Mouse (Mus musculus) forelimb bud, embryonic 11.5 days (tissue): ENCODE results near the gene Kyat1.

Source experiments
- DNase-seq: peaks from one replicate; pipeline ENCODE4 v3.0.0-alpha.2; 2012; ENCODE audit warnings: low read depth, low spot score

The Kyat1 gene

GRCm38 (mm10) chr2:30205629-30206357 lies at the start of gene Kyat1:
Gene Kyat1, minus strand, starts transcription at chr2:30205847.
- peak; percentile 92 for DNase-seq

- DNase-seq: no peak
These were observed 48.2 kb upstream of the Kyat1 start for GRCm38 (mm10) chr2:30253809-30254208.

- no peak for DNase-seq
These were observed 46.9 kb upstream of the Kyat1 start for GRCm38 (mm10) chr2:30252521-30252920.

GRCm38 (mm10) chr2:30251417-30252104 lies 45.9 kb upstream of the Kyat1 start:
- no peak for DNase-seq

- no peak for DNase-seq
These were observed 44.8 kb upstream of the Kyat1 start for GRCm38 (mm10) chr2:30250166-30251128.

- no peak for DNase-seq
These were observed 43.5 kb upstream of the Kyat1 start for GRCm38 (mm10) chr2:30249182-30249581.

- no peak for DNase-seq
These were observed 42.0 kb upstream of the Kyat1 start for GRCm38 (mm10) chr2:30247681-30248080.

GRCm38 (mm10) chr2:30247036-30247435 lies 41.4 kb upstream of the Kyat1 start:
- no peak for DNase-seq

DNA sequence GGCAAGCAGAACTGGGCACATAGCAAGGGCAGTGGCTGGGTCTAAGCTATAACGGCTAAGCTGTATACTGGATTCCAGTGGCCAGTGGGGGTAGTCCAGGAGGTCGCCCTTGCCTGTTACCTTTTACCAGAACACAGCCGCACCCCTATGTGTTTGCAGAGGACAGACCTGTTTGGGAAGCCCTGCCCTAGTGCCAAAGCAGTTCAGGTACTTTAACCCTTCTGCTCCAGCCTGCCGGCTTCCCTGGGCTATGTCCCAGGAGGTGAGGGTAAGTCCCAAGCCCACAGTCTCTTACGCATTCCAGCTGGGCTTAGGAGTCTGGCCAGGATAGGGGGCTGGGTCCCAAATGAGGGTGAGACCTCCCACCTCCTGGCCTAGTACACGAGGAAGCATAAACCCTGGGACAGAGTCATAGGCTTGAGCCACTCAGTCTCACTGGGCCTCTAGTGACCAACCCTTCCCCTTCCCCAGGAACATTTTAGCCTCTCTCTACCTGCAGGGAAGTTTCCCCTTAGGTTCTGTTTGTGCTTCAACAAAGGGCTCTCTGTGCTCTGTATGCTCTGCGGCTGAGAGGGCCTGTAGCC lies 39.0 kb upstream of the Kyat1 start:
- DNase-seq: peak; percentile 21

- DNase-seq: no peak
These were observed 37.7 kb upstream of the Kyat1 start for GRCm38 (mm10) chr2:30243391-30243790.

DNA sequence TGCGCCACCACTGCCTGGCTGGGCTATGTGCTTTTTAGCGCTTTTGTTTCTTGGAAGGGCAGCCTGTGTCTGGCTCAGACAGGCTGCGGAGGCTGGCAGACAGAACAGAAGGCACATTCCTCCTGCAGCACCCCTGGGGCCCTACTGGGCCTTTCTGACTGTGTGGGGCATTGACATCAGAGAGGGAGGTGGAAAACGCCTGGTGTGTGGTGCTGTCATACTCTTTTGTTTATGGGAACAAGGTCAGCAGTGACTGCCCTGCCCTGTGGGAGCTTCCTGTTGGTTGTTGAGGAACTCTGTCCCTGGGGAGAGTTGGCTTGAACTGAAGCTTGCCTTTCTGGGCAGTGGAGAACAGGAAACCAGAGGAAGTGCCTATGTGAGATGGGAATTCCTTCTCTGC lies 36.9 kb upstream of the Kyat1 start:
- peak; percentile 48 for DNase-seq

- DNase-seq: no peak
These were observed 34.6 kb upstream of the Kyat1 start, which contains the start of gene Gm28035 for GRCm38 (mm10) chr2:30240267-30240666. Gene Gm28035, plus strand, starts transcription at chr2:30240567.

DNA sequence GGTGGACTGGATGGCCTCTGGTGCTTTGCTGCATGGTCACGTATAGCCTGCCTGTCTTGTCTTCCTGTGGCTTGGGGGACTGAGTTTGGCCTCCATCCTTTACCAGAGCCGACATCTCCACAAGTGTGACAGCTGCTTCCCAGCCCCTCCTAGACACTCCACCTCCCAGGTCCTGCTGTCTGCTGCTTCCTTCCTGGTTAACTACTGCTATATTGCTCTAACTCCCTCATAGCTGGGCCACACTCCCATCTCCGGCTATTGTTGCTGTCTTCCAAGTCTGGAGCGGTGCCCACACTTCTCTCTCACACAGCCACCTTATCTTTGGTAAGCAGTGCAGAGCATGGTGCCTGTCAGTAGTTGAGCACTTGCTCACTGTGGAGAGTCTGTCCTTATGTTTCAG lies 34.1 kb upstream of the Kyat1 start:
- no peak for DNase-seq

GRCm38 (mm10) chr2:30238906-30239465 lies 33.3 kb upstream of the Kyat1 start:
- no peak for DNase-seq

- DNase-seq: no peak
These were observed 32.2 kb upstream of the Kyat1 start for GRCm38 (mm10) chr2:30237881-30238280.

- peak; percentile 98 for DNase-seq
These were observed 31.7 kb upstream of the Kyat1 start, which contains the start of gene Lrrc8a for GRCm38 (mm10) chr2:30237199-30237880. Gene Lrrc8a, plus strand, starts transcription at chr2:30237715.

DNA sequence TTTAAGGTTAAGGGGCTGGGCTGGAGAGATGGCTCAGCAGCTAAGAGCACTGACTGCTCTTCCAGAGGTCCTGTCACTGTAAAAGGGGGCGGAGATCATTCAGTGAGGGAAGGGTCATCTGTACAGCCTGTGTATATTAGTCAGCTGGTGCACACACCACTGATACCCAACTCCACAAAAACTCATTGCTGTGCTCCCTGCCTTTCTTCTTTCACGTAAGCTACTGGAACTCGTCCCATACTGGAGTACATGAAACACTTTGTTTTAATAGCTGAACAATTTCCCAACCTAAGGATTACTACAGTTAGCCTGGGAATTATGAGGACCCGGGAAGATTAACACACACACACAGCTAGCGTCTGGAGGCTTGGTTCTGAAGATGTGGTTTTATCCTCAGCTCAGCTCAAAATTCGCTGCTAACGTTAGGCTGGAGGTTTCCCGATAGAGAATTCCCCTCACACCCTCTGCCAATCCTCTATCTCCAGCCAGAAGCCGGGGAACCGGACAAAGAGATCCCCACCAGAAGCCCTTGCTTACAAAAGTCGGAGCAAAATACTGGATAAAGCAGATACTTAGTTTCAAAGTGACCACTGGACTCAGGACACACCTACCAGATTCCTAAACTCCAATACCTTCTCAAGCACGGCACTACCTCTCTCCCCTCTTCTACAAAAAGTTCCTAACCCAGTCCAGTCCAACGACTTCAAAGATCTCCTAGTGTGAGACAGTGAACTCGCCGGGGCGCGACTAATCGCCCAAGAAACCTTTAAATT lies 31.0 kb upstream of the Kyat1 start:
- DNase-seq: peak; percentile 12

DNA sequence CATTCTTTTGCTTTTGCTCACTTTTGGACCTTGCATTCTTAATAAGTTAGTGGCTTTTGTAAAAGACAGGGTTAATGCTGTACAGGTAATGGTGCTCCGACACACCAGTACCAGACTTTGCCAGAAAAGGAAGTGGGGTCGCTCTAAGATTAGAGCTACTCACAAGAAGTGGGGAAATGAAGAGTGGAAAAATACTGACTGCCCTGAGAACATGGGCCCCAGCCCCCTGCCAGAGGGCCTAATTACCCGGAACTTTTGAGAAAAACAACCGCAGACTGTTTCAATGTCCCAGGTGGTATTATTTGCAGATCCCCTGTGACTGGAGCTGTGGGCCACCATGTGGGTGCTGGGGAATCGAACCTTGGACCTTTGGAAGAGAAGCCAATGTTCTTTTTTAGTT lies 29.9 kb upstream of the Kyat1 start:
- DNase-seq: no peak

DNA sequence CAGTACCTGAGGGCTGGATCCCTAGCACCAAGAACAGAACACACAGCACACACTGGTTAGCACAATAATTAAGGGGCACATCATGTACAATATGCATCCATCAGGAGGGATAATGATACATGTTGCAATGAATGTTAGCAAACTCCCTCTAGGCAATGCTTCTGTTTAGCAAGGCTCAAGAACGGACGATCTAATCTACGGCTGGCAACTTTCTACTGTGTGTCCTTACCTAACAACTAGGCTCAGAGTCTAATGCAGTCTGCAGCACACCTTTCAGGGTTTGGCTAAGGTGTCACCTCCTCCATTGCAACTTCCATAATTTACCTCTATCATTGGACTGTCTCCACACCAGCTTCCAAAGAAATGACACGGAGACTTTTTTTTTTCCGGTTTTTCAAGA lies 10.6 kb upstream of the Kyat1 start:
- DNase-seq: no peak

DNA sequence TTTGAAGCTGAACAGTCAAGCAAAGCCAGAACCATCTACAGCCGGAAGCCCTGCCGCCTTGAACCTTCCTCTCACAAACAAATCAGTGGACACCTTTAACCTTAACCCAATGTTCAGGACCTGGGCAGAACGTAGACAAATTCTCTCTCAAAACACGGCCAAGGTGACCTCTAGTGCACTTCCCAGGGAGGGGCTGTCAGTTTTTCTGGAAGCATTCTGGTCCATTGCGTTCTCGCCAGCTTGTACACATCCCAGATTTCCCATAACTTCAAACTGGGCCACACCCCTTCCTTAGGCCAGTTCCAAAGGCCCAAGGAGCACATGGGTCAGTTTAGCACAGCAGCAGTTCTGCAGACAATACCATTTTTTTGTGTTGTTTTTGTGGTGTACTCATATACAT lies 9.8 kb upstream of the Kyat1 start:
- DNase-seq: no peak
